Comparison of ENCODE assay signal across 14 mouse cellular contexts in the genomic region with DNA sequence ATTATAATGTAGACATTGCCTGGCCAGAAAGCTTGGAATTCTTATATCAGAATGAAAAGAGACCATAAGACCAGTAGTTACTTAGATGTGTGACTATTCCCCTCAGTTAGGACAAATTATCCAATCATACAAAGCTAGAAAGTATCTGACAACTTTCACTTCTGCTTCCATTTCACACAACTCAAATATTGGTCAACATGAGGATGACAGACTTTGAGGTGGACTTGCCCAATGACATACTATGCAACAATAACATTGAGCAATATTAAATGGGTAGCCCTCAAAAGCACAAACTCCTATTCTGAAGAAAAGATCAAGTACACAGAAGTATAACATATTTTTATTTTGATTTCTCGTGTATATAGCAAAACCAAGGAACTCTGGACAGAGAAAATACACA.
"Had no signal": no experiment of that assay in that cellular context is flagged by ENCODE, and none has a peak within 500 bp of the region (broad histone marks: within the 10 kb centered on the region; RNA-seq: fewer than 3 reads in every experiment).

No protein-coding gene starts in this region.

- DNase-seq: kidney, adult 18-20 months; kidney, adult 9 months; kidney, postnatal 14 days; kidney, postnatal 4 days; liver; lung, adult 18-20 months; lung, postnatal 14 days; right cerebral cortex, postnatal 14 days; spleen, adult 18-20 months; thymus, postnatal 25 days had no signal

- ATAC-seq: intestine, embryonic 16.5 days; liver, embryonic 12.5 days; midbrain, embryonic 13.5 days; midbrain, embryonic 16.5 days had no signal
